Mouse (Mus musculus) common myeloid progenitor, adult 5-6 weeks (primary cell): ENCODE data around the gene Drosha. TPM values are rescaled to one million over a fixed set of nuclear protein-coding genes. Genes with fewer than 3 reads are reported as not detected.
"Not testable (repeated sequence)": the region's sequence is repeated elsewhere in the genome, so short reads cannot be mapped to it uniquely, and the experiment has no call there.

Source experiments
- ATAC-seq: replicated peaks from 2 replicates; pipeline ENCODE4 v1.8.0; 2016; ENCODE audit warnings: low read depth, mild to moderate bottlenecking, moderate TSS enrichment, inconsistent platforms; ENCODE audit not compliant: poor library complexity, severe bottlenecking
- total RNA-seq: library from RNA; stranded (forward); fragments of 200-1000, 187-1606 nt; gene quantifications from 2 replicates; pipeline ENCODE4 v1.2.3, GENCODE M21; 2017

The Drosha gene
- 24.7 and 46.8 TPM in 2 replicates for total RNA-seq

DNA sequence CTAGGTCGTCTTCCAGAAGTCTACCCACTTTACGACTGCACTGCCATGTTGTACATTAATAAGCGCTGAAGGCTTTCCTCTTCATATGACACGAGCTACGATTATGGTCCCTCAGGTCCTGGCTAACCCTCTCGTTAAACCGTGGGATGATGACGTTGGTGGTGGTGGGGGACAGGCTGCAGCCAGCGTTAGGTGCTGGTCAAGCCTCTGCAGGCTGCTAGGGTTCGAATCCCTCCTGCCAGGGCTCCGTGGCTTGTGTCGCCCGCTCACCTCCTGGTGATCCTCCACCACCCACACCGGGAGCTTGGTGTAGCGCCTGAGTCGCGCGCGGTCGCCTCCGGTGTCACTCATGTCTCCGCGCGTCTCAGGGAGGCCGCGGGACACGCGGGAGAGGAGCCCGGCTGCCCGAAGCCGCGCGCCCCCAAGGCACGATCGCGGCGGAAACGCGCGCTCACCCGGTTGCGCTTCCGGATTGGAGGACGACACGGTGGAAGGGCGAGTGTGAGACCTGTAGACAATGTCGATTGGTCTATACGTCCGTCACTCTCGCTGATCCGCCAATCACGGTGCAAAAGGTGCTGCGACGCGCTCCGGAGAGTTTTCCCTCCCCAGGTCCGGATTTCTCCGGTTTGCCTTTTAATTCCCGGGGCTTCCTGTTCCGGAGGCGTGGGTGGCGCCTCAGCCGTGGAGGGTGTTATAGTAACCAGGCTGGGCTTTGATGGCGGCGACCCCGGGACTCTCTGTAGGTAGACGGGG is at the start of gene Drosha, which contains the start of gene 6030458C11Rik:
TSS of gene Drosha (plus strand) at position 619 of the 756 bp plus-strand sequence.
TSS of gene 6030458C11Rik (minus strand) at position 453 of the 756 bp plus-strand sequence.
- ATAC-seq, result peak; percentile 98

DNA sequence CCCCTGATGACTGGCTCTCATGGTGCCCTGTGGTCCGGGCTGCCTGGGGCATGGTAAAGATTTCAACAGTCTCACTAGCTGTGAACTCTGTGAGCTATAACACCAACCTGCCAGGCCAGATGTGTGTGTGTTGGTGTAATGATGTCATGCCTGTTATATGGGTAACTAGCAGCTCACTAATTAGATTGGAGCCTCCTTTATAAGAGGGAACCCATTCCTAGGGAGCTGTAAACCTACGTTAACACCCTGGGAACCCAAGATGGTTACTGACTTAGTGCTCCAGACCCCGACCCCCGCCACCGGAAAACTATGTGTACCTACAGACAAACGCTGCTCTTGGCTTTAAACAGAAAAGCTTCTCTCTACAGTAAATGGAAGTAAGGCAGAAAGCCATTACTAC is 43.3 kb upstream of the Drosha start:
- ATAC-seq, result no peak

DNA sequence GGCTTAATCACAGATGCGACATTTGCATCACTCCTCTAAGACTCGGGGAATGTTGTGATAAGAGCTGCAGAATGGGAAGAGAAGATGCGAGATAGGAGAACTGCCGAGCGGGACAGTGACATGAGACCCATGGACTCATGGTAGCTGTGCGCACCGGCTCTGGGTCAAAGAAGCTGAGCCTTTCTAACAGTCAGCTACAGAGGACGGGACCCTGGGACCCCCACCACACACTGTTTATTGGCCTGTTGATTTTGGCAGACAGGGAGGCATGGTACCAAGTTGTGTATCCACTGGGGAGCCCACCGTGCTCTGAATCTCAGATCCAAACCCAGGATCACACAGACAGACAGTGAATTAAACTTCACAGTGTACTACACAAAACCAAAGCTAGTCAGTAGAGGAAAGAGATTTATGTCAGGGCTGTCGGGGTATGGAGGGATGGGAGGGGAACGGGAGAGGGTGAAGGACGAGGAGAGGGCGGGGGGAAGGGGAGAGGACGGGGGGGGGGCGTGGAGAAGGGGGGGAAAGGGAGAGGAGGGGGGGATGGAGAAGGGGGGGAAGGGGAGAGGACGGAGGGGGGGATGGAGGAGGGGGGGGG is 42.8 kb upstream of the Drosha start:
- no peak for ATAC-seq

DNA sequence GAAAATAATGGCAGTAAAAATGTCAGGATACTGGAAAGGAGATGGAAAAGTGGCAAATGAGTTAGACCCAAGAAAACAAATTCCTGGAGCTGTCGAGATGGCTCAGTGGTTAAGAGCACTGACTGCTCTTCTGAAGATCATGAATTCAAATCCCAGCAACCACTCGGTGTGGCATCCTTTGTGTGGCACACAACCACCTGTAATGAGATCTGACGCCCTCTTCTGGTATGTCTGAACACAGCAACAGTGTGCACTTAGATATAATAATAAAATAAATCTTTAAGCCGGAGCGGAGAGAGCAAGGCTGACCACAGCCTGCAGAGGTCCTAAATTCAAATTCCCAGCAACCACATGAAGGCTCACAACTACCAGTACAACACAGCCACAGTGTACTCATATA is 36.1 kb upstream of the Drosha start:
- ATAC-seq, result no peak

DNA sequence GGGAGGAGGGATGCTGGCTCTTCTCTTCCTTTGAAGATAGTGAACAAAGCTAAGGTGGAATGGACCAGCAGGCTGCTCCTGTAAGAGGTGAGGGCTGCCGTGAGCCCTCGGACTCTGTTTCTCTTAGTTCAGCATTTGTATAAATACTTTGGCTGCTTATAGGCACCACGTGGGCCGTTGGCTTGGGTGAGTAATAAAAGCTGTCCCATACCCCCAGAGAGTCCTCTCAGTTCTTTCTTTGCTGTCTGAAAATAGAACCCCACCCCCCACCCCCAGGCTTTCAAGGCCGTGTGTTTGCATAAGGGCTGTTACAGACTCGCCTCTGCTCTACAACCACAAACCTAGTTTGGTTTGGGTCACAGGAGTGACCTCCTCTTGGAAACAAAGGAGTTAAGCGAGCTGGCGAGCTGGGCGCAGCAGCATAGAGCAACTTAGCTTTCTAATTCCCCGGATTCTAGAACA is 35.2 kb upstream of the Drosha start:
- no peak for ATAC-seq

DNA sequence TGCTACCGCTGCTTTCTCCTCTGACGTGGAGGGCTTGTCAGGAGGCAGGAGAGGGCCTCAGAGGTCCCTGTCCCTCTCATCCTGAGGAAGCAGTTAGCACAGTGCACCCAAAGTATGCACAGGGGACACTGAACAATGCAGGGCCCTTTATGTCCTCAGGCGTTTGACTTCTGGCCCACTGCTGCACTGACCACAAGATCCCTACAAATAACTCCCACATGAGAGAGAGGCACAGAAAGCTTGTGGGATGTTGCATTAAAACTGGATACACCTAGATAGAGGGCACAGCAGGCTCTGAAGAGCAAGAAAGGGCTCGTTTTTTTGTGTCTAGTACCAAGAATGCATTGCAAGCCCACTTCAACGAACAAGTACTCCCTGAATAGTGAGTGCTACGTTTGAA is 30.3 kb upstream of the Drosha start:
- ATAC-seq, result no peak

DNA sequence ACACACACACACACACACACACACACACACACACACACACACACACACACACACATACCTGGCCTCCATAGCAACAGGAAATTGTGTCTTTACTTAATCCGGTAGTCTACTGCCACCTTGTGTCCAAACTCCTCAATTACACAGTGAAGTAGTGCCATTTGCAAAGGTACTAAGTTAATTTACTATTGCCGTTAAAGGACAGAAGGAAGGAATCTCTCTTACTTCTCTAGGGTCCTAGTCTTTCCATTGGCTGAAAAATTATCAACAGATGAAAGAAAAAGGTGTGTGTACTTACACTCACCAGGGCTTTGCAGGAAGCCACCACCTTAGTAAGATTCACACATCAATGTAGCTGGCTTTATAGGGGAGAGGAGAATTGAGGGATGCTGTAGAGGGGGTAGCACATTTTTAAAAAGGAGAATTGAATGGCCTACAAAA is 29.1 kb upstream of the Drosha start:
- peak; percentile 87; the same call in 1 of the 2 replicates for ATAC-seq

DNA sequence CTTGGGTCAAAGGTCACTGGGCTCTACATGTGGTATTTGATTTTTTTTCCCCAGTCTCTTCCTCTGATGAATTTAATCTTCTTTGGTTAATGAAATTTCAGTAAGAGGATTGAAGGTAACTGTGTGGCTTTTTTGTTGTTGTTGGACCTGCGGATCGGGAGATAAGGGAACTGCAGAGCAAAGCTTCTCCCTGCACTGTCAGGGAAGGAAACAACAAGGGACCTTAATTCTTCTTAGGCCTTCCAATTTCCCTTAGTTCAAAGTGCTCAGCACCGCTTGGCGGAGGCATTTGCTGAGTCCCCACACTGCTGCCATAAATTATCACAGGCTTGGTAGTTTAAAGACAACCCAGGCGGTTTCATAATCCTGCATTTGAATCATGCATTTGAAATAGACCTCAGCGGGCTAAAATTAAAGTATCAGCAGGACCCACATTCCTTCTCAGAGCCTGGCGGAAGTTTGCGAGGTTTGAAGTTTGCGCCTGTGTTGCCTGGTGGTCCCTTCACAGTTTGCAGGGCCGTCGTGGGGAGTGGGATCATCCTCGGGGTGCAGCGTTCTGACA is 28.6 kb upstream of the Drosha start:
- ATAC-seq, result no peak

DNA sequence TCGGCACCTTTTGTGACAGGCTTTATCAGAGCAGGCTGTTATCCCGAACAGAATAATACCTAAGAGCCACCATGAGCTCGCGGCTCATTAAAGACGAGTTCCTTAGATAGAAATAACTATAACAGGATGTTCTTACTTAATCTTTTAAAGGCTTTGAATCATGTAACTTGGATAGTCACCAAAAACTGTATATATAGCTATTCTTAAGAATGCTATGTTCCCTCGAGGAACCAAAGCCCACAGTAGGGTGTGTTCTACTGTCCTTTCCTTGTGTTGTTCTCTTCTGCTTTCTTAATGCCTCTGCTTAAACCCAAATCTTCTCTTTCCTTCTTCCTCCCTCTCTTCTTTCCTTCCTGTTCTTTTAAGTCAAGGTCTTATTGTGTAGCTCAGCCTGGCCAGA is 26.6 kb upstream of the Drosha start:
- no peak for ATAC-seq

DNA sequence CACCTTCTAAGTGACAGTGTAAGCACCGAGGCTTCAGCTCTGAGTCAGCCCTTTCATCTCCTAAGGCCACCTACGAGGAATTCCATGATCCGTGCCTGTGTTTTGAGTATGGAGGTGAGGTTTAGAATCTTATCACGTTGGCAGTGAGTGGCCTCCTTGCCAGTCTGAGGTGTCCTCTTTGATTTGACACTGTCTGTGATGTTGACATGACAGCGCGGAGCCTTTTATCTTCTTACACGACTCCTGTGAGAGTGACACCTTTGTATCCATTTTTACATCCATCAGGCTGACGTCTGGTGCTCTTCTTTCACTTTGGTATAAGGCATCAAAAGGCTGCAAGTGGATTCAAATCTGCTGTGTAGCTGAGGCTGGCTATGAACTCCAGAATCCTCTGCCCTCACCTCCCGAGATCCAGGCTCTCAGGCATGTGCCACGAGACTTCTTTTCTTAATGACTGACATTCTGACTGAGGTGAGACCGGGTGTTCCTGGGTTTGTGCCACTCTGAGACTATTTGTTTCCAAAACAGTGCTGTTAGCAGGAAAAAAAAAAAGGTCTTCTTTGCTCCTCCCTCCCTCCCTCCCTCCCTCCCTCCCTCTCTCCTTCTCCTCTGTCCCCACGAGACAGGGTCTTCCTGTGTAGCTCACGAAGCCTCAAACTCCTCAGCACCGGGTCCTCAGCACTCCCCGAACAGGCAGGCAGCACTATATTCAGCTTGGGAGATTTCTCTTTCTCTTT is 24.0 kb upstream of the Drosha start:
- no peak for ATAC-seq

DNA sequence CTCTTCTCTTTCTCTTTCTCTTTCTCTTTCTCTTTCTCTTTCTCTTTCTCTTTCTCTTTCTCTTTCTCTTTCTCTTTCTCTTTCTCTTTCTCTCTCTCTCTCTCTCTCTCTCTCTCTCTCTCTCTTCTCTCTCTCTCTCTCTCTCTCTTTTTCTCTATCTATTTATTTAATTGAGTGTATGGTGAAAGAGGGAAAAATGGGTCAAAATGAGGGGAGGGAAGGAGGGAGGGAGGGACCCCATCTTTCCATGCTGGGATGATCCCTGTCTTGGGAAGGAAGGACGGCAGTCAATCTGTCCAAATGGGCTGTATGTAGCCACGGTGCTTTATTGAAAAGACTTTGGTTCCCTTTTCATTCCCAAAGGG is 23.5 kb upstream of the Drosha start:
- not testable (repeated sequence) for ATAC-seq

DNA sequence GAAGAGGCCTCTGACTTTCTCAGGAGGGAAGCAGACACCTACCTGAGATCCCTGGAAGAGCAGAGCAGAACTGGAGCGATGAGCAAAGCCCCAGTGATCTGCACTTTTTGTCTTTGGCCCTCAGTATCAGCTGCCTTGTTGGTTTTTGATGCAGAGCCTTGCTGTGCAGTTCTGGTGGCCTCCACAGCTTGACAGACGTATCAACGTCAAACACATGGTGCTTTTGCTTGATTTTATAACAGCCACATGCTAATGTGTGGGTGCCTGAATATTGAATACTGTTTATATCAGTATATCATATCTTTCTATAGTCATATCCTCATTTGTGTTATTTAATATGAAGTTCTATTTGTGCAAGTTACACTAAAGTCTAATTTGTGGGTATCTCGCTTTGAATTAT is 19.5 kb upstream of the Drosha start:
- ATAC-seq, result no peak

DNA sequence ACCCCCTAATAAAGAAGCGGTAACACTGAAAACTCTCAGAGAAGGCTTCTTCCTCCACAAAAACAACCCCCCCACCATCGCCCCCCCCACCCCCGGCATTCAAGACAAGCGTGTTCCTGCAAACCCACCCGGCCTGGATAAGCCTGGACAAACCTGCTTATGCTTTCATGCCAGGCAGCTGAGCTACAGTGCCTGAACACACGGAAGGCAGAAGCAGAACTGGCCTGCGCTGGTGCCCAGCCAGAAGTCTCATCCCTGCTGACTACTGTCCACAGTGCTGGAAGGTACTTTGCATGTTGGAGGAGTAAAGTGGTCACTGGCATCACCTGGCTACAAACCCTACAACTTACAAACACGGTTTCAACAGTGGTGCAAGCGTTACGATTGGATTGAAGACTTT is 17.5 kb upstream of the Drosha start:
- no peak for ATAC-seq

DNA sequence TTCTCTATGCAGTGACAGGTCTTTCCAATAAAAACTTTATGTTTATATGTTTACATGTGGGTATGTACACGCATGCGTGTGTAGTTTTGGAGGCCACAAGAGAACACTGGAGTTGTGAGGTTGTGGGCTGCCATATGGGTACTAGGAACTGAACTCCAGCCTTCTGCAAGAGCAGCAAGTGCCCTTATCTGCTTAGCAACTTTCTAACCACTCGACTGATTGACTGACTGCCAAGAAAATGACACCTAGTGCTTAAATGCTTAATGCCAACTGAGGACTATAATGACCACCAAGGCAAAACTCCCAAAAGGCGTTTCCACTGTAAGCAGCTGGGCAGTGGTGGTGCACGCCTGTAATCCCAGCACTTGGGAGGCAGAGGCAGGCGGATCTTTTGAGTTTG is 15.3 kb upstream of the Drosha start:
- ATAC-seq, result no peak

DNA sequence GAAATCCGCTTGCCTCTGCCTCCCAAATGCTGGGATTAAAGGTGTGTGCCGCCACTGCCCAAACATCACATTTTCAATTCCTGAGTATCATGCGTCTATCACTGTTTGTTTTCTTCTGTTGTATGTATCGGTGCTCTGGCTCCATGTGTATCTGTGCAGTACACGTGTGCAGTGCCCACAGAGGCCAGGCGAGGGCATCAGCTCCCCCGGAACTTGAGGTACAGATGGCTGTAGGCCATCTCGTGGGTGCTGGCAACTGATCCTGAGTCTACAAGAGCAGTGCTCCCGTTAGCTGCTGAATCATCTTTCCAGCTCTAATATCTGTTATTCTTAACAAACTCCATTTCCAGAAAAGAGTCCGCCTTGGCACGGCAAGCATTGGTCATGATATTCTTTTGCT is 12.0 kb upstream of the Drosha start:
- no peak for ATAC-seq

DNA sequence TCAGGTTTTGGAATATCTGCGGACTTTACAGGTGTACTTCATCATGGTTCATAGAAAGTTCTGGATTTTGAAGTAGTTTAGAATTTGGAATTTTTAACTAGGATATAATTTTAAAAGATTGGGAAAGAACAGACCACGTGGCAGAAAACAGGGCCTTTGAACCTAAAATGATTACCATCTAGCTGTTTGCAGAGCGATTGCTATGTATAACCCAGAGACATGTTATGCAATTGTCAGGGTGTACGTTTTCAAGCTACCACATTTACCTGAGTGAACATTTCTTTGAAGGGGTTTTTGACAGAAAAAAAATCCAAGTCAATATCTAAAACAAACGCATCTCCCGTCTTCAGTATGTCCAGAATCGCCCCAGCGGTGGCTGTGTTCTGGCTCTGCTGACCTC is 7.0 kb upstream of the Drosha start:
- no peak for ATAC-seq

DNA sequence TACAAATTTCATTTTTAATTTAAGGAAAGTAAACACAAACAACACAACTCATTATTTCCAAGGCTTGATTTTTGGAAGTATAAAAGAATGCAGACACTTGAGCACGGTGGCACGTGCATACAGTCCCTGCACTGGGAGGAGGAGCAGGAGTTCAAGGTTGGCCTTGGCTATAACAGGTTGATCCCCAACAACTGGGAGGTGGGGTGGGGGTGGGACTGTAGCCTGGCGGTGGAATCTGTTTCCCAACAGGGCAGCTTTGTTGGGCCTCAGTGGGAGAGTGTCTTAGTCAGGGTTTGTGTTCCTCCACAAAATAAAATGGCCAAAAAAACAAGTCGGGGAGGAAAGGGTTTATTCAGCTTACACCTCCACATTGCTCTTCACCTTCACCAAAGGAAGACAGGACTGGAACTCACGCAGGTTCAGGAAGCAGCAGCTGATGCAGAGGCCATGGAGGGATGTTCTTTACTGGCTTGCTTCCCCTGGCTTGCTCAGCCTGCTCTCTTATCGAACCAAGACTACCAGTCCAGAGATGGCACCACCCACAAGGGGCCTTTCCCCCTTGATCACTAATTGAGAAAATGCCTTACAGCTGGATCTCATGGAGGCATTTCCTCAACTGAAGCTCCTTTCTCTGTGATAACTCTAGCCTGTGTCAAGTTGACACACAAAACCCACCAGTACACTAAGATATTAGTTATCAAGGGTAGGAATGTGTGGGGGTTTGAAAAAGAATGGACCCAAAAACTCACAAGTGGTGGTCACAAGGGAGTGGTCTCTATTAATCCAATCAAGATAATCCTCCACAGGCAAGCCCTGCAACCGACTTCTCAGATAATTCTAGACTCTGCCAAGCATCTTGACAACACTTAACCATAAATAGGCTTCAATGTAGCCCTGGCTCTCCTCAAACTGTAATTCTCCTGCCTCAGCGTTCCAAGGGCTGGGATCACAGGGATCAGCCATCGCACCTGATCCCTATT is 1.9 kb upstream of the Drosha start:
- ATAC-seq, result no peak

DNA sequence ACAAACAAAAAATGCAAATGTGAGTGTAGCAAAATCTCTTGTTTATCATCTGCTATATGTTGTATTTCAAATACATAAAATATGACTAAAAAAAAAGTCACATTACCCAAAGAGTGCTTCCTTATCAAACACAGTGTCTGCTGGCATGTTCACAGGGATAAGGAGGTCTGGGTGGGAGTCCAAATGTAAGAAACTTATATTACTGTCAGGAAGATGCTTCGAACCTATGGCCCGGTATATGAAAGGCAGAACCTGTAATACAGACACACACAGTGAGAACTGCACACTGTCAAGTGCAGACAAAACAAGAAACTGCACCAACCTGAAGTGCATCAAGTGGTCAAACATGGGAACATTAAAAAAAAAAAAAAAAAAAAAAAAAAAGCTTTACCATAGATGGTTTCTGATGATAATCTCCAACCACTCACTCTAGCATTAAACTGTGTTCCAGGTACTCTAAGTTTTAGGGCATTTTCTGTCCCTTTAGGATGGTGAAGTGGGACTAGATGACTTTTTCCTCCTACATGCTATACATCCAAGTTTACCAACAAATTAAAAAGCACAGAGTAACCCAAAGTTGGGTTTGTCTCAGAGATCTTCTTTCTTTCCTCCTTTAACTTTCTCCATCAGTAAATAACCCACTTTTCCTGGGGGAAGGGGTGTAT is 1.0 kb upstream of the Drosha start:
- no peak for ATAC-seq

DNA sequence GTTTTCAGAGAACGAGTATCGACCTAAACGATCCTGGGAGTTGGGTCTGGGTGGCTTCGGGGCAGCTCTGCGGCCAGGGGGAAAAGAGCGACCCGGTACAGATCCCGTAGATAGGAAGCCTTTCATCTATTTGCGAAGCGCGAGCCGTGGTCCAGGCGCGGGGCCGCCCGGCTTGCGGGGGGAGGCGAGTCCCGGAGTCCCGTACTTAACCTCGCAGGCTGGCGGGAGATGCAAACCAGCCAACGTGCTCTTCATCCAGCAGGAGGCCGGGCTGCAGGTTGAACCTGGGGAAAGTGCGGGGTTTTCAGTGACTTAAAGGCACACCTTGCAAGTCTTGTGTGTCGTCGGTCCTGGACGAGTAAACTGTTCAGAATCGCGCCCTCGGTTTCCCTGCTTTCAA is 350 bp downstream of the Drosha start:
- ATAC-seq, result peak; percentile 37
